Mouse (Mus musculus) hindbrain, embryonic 15.5 days (tissue): ENCODE measurements at regions not wholly inside any gene's neighbourhood (a gene's known extent, or its start where the extent isn't known, plus 50 kb on each side); places are given as distances from the start of the nearest gene placed in this dataset.

ENCODE experiments used
- ATAC-seq: fragments of 200-750 bp; cut with Nextera tagmentation; 2 replicates; pipeline ENCODE4 v1.8.0; 2017; ENCODE audit warnings: low read depth, moderate number of reproducible peaks, moderate TSS enrichment; ENCODE audit not compliant: low FRiP score
- H3K27ac ChIP-seq: fragments of 300-500 bp; sonication (generic); replicated peaks from 2 replicates; pipeline ENCODE4 v1.5.1; 2015; ENCODE audit warnings: mild to moderate bottlenecking, inconsistent platforms
- H3K27me3 ChIP-seq: fragments of 300-500 bp; sonication (generic); 2 replicates; pipeline ENCODE4 v1.6.1; 2015; ENCODE audit warnings: control low read depth, inconsistent platforms
- H3K36me3 ChIP-seq: fragments of 300-500 bp; sonication (generic); 2 replicates; pipeline ENCODE4 v1.6.1; 2015; ENCODE audit warnings: control low read depth, inconsistent platforms
- H3K4me1 ChIP-seq: fragments of 300-500 bp; sonication (generic); replicated peaks from 2 replicates; pipeline ENCODE4 v1.6.1; 2015; ENCODE audit warnings: control low read depth, inconsistent platforms
- H3K4me2 ChIP-seq: fragments of 300-500 bp; sonication (generic); 2 replicates; pipeline ENCODE4 v1.6.1; 2015; ENCODE audit warnings: moderate library complexity, mild to moderate bottlenecking, inconsistent platforms
- H3K4me3 ChIP-seq: fragments of 300-500 bp; sonication (generic); 2 replicates; pipeline ENCODE4 v1.5.1; 2015; ENCODE audit warnings: mild to moderate bottlenecking, inconsistent platforms
- H3K9ac ChIP-seq: fragments of 300-500 bp; sonication (generic); 2 replicates; pipeline ENCODE4 v1.6.1; 2015; ENCODE audit warnings: inconsistent platforms
- H3K9me3 ChIP-seq: fragments of 300-500 bp; sonication (generic); 2 replicates; pipeline ENCODE4 v1.6.1; 2016; ENCODE audit warnings: control low read depth, inconsistent platforms
- WGBS: fragments of 180-500 bp; shearing (Covaris S2); methylation state at CpG from one replicate; pipeline ENCODE4 v1.1.7; 2015; 5-methylcytosine and 5-hydroxymethylcytosine counted together

DNA sequence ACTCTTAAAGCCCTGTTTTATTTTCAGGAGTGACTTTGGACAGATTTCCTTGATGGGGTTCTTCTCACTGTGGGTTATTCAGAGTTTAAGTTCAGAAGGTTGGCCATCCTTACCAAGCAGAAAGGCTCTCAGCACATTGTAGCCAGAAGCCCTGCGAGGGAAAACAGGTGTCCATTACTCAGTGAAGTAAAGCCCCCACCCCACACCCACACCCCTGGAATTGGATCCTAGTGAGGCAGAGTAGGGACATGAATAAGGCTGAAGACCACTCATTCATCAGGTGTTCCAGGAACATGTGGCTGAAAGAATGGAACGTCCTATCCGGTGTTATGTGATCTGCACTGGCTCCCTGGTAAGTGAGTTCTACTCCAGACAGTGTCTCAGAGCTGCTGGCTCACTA, 602.3 kb downstream of the Tns3 start:
- no peaks in the 10 kb centered on the region for H3K36me3 ChIP-seq
- no peak overlapping the region for H3K27ac ChIP-seq
- ATAC-seq = no peak
- no peaks in the 10 kb centered on the region for H3K4me1 ChIP-seq
- no peaks in the 10 kb centered on the region for H3K9me3 ChIP-seq
- no peak overlapping the region for H3K4me3 ChIP-seq
- no peak overlapping the region for H3K4me2 ChIP-seq
- no peaks in the 10 kb centered on the region for H3K27me3 ChIP-seq
- H3K9ac ChIP-seq = no peak overlapping the region
- WGBS = 87% methylated on average over 3 of the region's 3 CpGs

DNA sequence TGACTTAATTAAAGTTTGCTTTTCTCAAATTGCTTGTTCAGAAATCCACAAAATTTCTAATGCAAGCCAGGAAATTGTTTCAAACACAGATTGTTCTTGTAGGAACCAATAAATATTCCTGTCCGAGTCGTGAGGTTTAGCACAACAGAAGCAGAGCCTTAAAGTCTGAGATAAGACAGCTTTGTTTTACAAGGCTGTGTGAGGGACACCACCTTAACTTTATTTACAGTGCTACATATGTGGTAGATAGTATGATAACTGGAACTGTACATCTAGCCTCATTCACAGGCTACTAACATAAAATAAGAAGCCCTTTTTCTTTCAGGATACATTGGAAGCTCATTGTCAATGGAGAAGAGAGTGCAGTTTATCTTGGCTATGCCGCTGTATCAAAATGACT, 602.8 kb downstream of the Tns3 start:
- WGBS = 92% methylated on average over 3 of the region's 3 CpGs
- H3K27me3 ChIP-seq = no peaks in the 10 kb centered on the region
- no peak overlapping the region for H3K9ac ChIP-seq
- no peak overlapping the region for H3K4me3 ChIP-seq
- H3K36me3 ChIP-seq = no peaks in the 10 kb centered on the region
- no peak for ATAC-seq
- H3K27ac ChIP-seq = no peak overlapping the region
- H3K4me2 ChIP-seq = no peak overlapping the region
- H3K4me1 ChIP-seq = no peaks in the 10 kb centered on the region
- no peaks in the 10 kb centered on the region for H3K9me3 ChIP-seq

DNA sequence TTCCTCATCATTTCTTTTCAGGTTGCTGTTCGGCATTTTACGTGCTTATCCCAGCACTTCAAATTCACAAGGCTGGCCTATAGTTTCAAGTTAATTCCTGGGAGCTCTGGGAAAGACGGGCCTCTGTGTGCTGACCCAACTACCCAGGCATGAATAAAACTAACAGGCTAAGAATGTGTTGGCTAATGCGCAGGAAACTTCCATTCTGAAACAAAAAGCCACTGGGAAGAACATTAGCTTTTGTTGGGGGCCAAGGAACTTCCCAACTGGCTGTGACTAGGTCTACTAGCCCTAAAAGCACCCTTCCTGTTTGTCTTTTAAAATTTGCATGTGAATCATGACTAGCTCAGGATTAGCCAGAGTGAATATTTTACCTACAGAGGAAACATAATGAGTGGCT, 612.8 kb downstream of the Tns3 start:
- Histone ChIP-seq H3K36me3 (no peaks in the 10 kb centered on the region), H3K4me3 (no peak overlapping the region), H3K9me3 (no peaks in the 10 kb centered on the region), H3K4me2 (no peak overlapping the region), H3K27ac (no peak overlapping the region), H3K9ac (no peak overlapping the region), H3K27me3 (no peaks in the 10 kb centered on the region), H3K4me1 (no peaks in the 10 kb centered on the region)
- ATAC-seq = no peak
- WGBS = 36% methylated on average over 4 of the region's 4 CpGs

DNA sequence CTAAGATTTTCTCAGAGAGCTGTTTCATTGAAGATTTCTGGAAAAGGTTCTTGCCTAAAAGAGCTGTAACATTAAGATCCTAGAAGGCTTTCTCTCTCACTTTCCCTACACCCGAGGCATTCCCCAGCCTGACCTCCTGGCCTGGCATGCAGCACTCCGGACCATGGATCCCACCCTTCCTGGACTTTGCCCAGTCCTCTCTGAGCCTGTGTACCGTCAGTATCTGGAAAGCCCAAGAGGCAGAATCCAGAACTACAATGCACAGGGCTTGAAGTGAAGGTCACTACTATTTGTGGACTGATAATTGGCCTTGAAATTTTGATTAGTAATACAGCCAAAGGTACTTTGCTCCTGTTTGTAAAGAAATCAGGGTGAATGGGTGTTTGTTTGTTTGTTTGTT, 619.2 kb downstream of the Tns3 start:
- Histone ChIP-seq H3K4me1 (no peaks in the 10 kb centered on the region), H3K4me3 (no peak overlapping the region), H3K27ac (no peak overlapping the region), H3K4me2 (no peak overlapping the region), H3K9ac (no peak overlapping the region), H3K36me3 (no peaks in the 10 kb centered on the region), H3K27me3 (no peaks in the 10 kb centered on the region), H3K9me3 (no peaks in the 10 kb centered on the region)
- ATAC-seq = no peak
- WGBS = 75% methylated on average over 3 of the region's 3 CpGs

DNA sequence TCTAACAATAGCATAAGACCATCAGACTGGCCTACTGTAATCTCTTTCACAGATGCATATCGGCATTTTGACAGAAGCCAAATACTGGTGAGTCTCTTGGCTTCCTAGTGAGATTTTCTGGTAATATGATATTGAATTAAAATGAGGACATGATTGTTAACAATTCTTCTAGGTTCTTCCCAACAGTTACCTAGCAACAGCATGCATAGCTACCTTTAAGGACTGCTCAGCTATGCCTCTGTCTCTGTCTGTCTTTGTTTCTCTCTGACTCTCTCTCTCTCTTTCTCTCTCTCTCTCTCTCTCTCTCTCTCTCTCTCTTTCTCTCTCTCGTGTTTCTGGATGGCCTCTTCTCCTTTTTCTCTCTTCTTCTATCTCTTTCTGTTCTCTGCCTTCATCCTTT, 634.2 kb downstream of the Tns3 start:
- no peak overlapping the region for H3K9ac ChIP-seq
- no peak overlapping the region for H3K27ac ChIP-seq
- H3K27me3 ChIP-seq = no peaks in the 10 kb centered on the region
- no peaks in the 10 kb centered on the region for H3K36me3 ChIP-seq
- no peak overlapping the region for H3K4me2 ChIP-seq
- H3K4me1 ChIP-seq = no peaks in the 10 kb centered on the region
- no peak for ATAC-seq
- H3K9me3 ChIP-seq = no peaks in the 10 kb centered on the region
- H3K4me3 ChIP-seq = no peak overlapping the region
- 64% methylated on average over 2 of the region's 2 CpGs for whole genome bisulfite sequencing

DNA sequence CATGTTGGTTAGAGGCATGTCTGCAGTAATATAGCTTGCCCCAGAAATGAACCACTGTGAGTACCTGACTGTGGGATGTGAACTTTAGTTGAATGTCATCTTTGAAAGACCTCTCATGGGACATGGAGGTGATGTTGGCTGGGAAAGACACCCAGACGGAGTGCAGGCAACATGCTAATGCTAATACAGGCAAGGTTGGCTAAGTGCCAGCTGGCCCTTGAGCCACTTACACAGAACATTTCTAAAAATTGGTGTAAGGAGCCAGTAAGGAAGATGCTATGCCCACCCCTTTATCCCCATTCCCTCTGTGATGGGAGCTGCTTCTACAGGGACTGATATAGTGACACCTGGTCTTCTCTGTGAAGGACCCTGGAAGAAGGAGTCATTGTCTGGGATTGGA, 656.5 kb downstream of the Tns3 start:
- no peaks in the 10 kb centered on the region for H3K9me3 ChIP-seq
- H3K27ac ChIP-seq = no peak overlapping the region
- WGBS = 42% methylated on average over 1 of the region's 1 CpGs
- H3K4me3 ChIP-seq = no peak overlapping the region
- no peaks in the 10 kb centered on the region for H3K27me3 ChIP-seq
- H3K36me3 ChIP-seq = no peaks in the 10 kb centered on the region
- no peaks in the 10 kb centered on the region for H3K4me1 ChIP-seq
- no peak overlapping the region for H3K4me2 ChIP-seq
- no peak for ATAC-seq
- no peak overlapping the region for H3K9ac ChIP-seq

DNA sequence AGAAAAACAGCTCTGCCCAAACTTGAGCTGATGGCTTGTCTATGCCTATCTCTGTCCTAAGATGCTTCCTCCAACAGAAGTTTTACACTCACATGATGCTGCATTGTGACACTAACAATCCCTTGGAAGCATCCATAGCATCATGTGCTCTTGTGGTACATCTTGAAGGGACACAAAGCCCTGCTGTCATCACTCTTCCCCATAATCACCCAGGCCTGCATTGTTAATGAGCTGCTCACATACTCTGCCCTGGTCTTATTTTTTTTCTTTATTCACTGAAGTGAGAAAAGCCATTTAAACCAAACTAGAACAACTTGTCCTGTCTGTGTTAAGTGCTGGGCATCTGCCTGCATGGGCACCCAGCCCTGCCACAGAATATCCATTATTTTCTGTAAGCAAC, 683.3 kb downstream of the Tns3 start:
- Histone ChIP-seq H3K36me3 (no peaks in the 10 kb centered on the region), H3K4me3 (no peak overlapping the region), H3K9me3 (no peaks in the 10 kb centered on the region), H3K27ac (no peak overlapping the region), H3K27me3 (no peaks in the 10 kb centered on the region), H3K4me1 (no peaks in the 10 kb centered on the region), H3K4me2 (no peak overlapping the region), H3K9ac (no peak overlapping the region)
- ATAC-seq = no peak

DNA sequence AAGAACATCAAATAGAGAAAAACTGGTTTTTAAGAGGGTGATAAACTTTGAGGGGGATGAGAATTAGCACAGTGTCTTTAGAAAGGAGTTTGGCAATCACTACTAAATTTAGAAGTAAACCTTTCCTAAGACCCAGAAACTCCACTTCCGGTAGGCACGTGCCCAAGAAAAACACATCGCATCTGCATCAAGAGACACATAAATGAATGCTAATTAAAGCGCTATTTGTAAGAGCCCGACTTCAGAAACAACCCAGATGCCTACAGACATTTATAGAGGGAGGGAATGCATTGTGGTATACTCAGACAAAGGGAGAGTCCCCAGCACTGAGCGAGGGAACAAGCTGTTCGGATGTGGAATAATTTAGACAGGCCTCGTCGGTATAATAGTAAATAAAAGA, 688.5 kb downstream of the Tns3 start:
- no peak overlapping the region for H3K27ac ChIP-seq

DNA sequence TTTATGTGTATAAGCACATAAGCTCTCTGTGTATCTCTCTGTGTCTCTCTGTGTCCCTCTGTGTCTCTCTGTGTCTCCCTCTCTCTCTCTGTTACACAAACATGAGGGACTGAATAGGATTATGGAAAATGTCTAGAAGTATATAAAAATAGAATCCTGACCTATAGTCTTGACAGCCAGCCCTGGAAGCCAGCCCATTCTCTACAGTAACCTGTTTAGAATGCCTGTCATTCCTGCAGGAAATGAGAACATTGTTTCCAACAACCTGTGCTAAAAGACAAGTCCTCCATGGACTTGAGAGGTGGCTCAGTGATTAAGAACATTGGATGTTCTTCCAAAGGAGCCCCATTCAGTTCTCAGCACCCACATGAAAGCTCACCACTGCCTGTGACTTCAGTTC, 714.4 kb downstream of the Tns3 start:
- Histone ChIP-seq H3K27ac (no peak overlapping the region), H3K4me3 (no peak overlapping the region), H3K4me2 (no peak overlapping the region), H3K9ac (no peak overlapping the region), H3K27me3 (no peaks in the 10 kb centered on the region), H3K36me3 (no peaks in the 10 kb centered on the region), H3K4me1 (no peaks in the 10 kb centered on the region), H3K9me3 (no peaks in the 10 kb centered on the region)
- no peak for ATAC-seq

More for the DNA sequence above, 688.5 kb downstream of the Tns3 start:
- no peak overlapping the region for H3K4me3 ChIP-seq
- H3K4me1 ChIP-seq = no peaks in the 10 kb centered on the region
- H3K9ac ChIP-seq = no peak overlapping the region
- H3K9me3 ChIP-seq = no peaks in the 10 kb centered on the region
- no peaks in the 10 kb centered on the region for H3K36me3 ChIP-seq
- H3K4me2 ChIP-seq = no peak overlapping the region
- 36% methylated on average over 9 of the region's 9 CpGs for WGBS
- no peaks in the 10 kb centered on the region for H3K27me3 ChIP-seq
- no peak for ATAC-seq

DNA sequence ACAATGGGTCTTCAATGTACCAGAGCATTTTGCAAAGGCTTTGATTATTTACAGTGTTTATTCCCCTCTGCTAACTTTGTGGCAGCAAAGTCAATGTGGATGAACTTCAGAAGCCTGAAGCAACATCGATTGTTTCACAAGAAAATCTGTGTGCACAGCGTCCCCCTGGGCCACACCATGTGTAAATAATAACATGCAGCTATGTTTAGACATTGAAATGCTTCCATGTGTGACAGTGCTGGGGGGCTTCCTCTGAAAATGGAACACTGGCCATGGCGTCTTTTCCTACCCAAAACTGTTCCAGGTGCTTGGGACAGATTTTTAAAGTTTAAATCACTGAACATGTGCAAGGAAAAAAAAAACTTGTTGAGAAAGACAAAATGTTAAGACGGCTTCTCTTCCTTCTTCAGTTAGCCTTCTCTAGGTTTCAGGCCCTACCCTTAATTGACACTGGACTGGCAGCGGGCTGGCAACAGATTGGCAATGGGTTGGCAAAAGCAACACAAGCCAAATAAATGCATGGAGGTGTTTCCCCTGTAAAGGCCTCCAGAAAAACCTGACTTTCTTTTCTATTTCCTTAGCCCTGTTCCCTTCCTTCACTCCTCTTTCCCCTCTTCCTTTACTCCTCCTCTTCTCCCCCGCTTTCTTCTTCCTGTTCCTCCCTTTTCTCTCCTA, 715.0 kb downstream of the Tns3 start:
- ATAC-seq = no peak
- no peak overlapping the region for H3K9ac ChIP-seq
- no peaks in the 10 kb centered on the region for H3K9me3 ChIP-seq
- H3K36me3 ChIP-seq = no peaks in the 10 kb centered on the region
- no peak overlapping the region for H3K27ac ChIP-seq
- 79% methylated on average over 6 of the region's 6 CpGs for WGBS
- no peak overlapping the region for H3K4me3 ChIP-seq
- no peaks in the 10 kb centered on the region for H3K4me1 ChIP-seq
- no peaks in the 10 kb centered on the region for H3K27me3 ChIP-seq
- H3K4me2 ChIP-seq = no peak overlapping the region

DNA sequence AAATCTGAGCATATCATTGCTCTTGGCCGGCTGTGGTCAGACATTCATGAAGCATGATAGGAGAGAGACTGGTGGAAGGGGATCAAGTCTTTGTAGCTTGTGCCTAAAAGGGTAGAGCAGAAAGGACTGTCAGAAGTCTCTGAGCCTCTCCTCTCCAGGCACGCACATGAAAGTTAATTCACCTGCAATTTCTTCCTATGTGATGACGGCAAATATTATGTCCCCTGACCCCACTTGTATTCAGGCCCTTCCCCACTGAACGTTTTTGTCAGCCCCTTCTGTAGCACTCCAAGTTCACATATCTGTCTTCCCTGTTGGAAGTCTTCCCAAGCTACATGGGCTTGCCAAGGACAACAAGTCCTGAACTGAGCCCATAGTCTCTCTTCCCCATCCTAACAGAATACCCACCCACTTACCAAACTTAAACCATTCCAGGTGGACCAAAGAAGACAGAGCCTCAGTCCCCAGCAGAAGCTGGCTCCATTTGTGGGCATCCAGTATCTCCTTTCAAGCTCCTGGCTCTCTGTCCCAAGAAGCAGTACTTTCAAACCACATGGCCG, 719.3 kb downstream of the Tns3 start:
- Histone ChIP-seq H3K27me3 (no peaks in the 10 kb centered on the region), H3K4me1 (no peaks in the 10 kb centered on the region), H3K4me2 (no peak overlapping the region), H3K4me3 (no peak overlapping the region), H3K36me3 (no peaks in the 10 kb centered on the region), H3K27ac (no peak overlapping the region), H3K9me3 (no peaks in the 10 kb centered on the region), H3K9ac (no peak overlapping the region)
- ATAC-seq = no peak
- 85% methylated on average over 5 of the region's 5 CpGs for WGBS

DNA sequence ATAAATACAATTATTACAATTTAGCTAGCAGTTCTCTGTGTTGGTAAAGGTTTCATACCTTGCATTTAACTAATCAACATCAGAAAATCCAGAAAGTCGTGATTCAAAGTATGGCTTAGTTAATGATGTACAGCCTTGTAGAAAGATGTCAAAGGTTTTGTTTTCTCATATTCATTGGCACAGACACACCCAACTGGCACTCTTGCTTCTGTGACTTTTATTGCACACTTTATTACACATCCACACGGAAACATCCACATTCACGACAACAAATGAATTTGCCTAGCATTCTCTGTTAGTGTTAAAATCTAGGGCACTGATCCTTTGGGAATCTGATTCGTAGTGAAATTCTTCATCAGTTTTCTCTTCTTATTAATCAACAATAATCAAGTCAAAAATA, 720.0 kb downstream of the Tns3 start:
- 87% methylated on average over 4 of the region's 4 CpGs for WGBS
- Histone ChIP-seq H3K4me2 (no peak overlapping the region), H3K4me1 (no peaks in the 10 kb centered on the region), H3K9ac (no peak overlapping the region), H3K36me3 (no peaks in the 10 kb centered on the region), H3K27ac (no peak overlapping the region), H3K27me3 (no peaks in the 10 kb centered on the region), H3K9me3 (no peaks in the 10 kb centered on the region), H3K4me3 (no peak overlapping the region)
- no peak for ATAC-seq

DNA sequence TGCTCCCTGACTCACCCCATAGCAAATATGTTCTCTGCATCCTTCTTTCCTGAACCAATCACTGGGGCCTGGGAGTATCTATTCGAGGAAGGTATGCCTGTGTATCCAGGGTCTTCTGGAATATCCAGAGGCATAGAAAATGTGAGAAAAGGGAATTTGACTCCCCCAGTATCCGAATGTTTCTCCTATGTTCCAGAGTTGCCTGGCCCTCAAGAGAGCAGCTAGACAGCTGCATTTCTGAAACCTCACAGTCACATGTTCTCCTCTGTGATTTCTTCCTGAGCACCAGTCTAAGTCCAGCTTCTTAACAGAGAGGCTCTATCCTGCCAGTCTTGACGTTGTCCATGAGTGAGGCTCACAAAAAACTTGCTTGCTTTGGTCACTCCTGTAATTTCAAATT, 719.9 kb upstream of the Igfbp3 start:
- WGBS = 88% methylated on average over 3 of the region's 3 CpGs
- Histone ChIP-seq H3K36me3 (no peaks in the 10 kb centered on the region), H3K4me2 (no peak overlapping the region), H3K27ac (no peak overlapping the region), H3K9me3 (no peaks in the 10 kb centered on the region), H3K9ac (no peak overlapping the region), H3K27me3 (no peaks in the 10 kb centered on the region), H3K4me1 (no peaks in the 10 kb centered on the region), H3K4me3 (no peak overlapping the region)
- no peak for ATAC-seq
